Mouse (Mus musculus) ES-E14 (cell line): ENCODE data around the gene Mlec. TPM values are rescaled to one million over a fixed set of nuclear protein-coding genes. Genes with fewer than 3 reads are reported as not detected.

Experiments used
- DNase-seq: peaks from one replicate; pipeline ENCODE4 v3.0.0-alpha.2; 2013; ENCODE audit warnings: low read depth, low spot score
- H3K27ac ChIP-seq: 2 replicates; pipeline ENCODE4 v1.5.1; 2012; ENCODE audit warnings: low read depth, mild to moderate bottlenecking, low read length, moderate library complexity, mixed read lengths; ENCODE audit not compliant: poor library complexity, insufficient read depth, severe bottlenecking
- H3K36me3 ChIP-seq: 2 replicates; pipeline ENCODE4 v1.6.1; 2012; ENCODE audit warnings: mild to moderate bottlenecking, low read length, moderate library complexity, mixed read lengths; ENCODE audit not compliant: control insufficient read depth, poor library complexity, insufficient read depth, severe bottlenecking
- H3K4me1 ChIP-seq, 2 experiments: fragments of 150-350 bp in 1 of 2; sonication (generic) in 1 of 2; 2 replicates each; pipeline ENCODE4 v1.6.1; 2012; ENCODE audit warnings: low read length in 2 of 2, mild to moderate bottlenecking in 1 of 2, mixed read lengths in 1 of 2; ENCODE audit not compliant: control insufficient read depth in 2 of 2, insufficient read depth in 2 of 2, poor library complexity in 1 of 2
- H3K4me3 ChIP-seq, 2 experiments: fragments of 150-350 bp in 1 of 2; sonication (generic) in 1 of 2; 2 replicates each; pipeline ENCODE4 v1.5.1; 2012; ENCODE audit warnings: low read length in 2 of 2, low read depth in 1 of 2, mild to moderate bottlenecking in 1 of 2, mixed read lengths in 1 of 2; ENCODE audit not compliant: insufficient read depth in 1 of 2, poor library complexity in 1 of 2, severe bottlenecking in 1 of 2
- H3K9ac ChIP-seq: 2 replicates; pipeline ENCODE4 v1.6.1; 2012; ENCODE audit warnings: low read depth, mild to moderate bottlenecking, low read length, mixed read lengths; ENCODE audit not compliant: poor library complexity, insufficient read depth, severe bottlenecking
- H3K9me3 ChIP-seq: fragments of 150-350 bp; sonication (generic); 2 replicates; pipeline ENCODE4 v1.6.1; 2012; ENCODE audit warnings: low read depth, mild to moderate bottlenecking, low read length; ENCODE audit not compliant: control insufficient read depth, insufficient read depth
- CHD2 ChIP-seq: IDR thresholded peaks from 2 replicates; pipeline ENCODE4 v1.6.1; 2014; ENCODE audit warnings: mild to moderate bottlenecking, low read depth, low read length, inconsistent platforms
- HCFC1 ChIP-seq: IDR thresholded peaks from 2 replicates; pipeline ENCODE4 v1.6.1; 2012; ENCODE audit warnings: low read length, inconsistent platforms, borderline replicate concordance; ENCODE audit not compliant: insufficient read depth
- MAFK ChIP-seq: IDR thresholded peaks from 2 replicates; pipeline ENCODE4 v1.6.1; 2014; ENCODE audit warnings: mild to moderate bottlenecking, low read depth, low read length, inconsistent platforms; ENCODE audit not compliant: insufficient read depth
- ZC3H11A ChIP-seq: IDR thresholded peaks from 2 replicates; pipeline ENCODE4 v1.6.1; 2012; ENCODE audit warnings: low read depth, mild to moderate bottlenecking, inconsistent platforms, low read length, borderline replicate concordance
- ZNF384 ChIP-seq: IDR thresholded peaks from 2 replicates; pipeline ENCODE4 v1.6.1; 2012; ENCODE audit warnings: low read depth, low read length, inconsistent platforms
- in situ Hi-C, 2 experiments: fragments of 600-800 bp; cut with MboI; formaldehyde crosslinking; loops; one replicate each; pipeline ENCODE4 v1.15.1; 2025; ENCODE audit warnings: low sequenced_read_pairs in 2 of 2, inconsistent platforms in 1 of 2; ENCODE audit not compliant: unreplicated experiment in 2 of 2
- total RNA-seq: library from RNA; depleted of rRNA; stranded (reverse); fragments of 300-350 nt; gene quantifications from 2 replicates; pipeline ENCODE4 v1.2.3, GENCODE M21; 2012; rRNA removed

Gene Mlec
- 191 and 272 TPM in 2 replicates for total RNA-seq

DNA sequence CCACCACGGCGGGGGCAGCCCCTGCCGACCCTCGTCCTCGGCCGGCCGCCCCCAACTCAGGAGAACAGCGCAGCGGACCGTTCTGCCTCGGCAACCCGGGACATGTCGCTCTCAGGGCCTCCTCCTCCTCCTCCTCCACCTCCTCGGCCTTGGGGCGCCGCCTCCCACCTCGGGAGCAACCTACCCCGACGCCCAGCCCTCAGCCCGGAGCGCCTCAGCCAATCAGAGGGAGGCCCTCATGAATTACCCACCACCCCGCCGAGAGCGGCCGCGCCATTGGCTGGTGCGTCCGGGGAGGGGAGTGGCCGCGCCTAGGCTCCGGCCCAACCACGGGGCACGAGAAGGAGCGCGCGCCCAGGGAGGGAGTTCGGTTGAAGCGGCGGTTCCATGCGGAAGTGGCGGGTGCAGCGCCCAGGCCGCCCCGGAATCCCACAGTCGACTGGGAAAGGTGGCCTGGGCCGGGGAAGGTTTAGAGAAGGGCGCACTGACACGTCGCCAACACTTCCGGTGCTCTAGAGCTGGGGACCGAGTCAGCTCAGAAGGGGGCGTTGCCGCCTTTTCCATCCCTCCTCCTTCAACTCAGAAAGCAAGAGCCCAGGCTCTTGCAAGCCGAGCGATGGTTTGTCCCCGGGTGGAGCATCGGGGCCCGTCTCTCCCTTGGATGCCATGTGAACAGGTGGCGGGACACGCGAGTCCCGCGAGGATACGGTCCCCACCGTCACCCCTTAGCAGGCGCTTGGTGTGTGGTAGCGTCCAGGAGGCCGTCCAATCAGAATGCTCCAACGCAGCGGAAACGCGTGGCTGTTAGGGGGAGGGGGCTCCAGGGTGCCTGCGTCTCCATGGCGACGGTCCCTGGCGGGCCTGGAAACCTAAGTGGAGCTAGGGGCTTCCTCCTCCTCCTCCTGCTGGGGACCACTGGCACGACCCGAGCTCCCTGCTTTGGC is at the start of gene Mlec:
Mlec (minus strand) TSS at position 140 of the 944 bp plus-strand sequence.
- in situ Hi-C loops = no loop called here
- peaks cover 0 to 9% of the 10 kb centered on the region in 2 experiments for H3K4me1 ChIP-seq
- peak; percentile 97 for DNase-seq
- TF ChIP-seq ZC3H11A (no peak), HCFC1 (peak; percentile 76)
- peak within 1 kb of the TSS; percentile 90 for H3K9ac ChIP-seq
- peak within 1 kb of the TSS; percentile 87 to 89 for H3K4me3 ChIP-seq
- H3K9me3 ChIP-seq = no peaks in the 10 kb centered on the region
- H3K36me3 ChIP-seq = peaks cover 3% of the 10 kb centered on the region; the same call in 1 of the 2 replicates
- peak within 1 kb of the TSS; percentile 85 for H3K27ac ChIP-seq

DNA sequence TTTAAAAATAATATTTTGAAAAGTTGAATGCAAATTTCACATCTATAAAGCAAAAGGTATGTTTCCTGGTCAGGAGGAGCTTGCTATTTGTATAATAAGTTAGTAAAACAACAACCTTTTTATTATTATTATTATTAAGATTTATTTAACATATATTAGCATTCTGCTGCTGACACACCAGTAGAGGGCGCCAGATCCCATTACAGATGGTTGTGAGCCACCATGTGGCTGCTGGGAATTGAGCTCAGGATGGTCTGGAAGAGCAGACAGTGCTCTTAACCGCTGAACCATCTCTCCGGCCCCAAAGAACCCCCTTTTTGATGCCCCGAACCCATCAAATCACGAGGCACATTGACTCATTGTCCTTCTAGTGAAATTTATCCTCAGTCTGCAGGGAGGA is 49.3 kb upstream of the Mlec start:
- Histone ChIP-seq H3K9ac (no peak overlapping the region), H3K36me3 (no peaks in the 10 kb centered on the region), H3K9me3 (no peaks in the 10 kb centered on the region), H3K27ac (no peak overlapping the region), H3K4me1 (peaks cover 7 to 17% of the 10 kb centered on the region in 2 experiments; a peak in 3 of 4 replicates), H3K4me3 (no peak overlapping the region)
- no peak for TF ChIP-seq ZC3H11A
- TF ChIP-seq HCFC1 = no peak
- TF ChIP-seq CHD2 = no peak
- TF ChIP-seq ZNF384 = no peak
- TF ChIP-seq MAFK = no peak
- in situ Hi-C loops = no loop called here
- DNase-seq = no peak

DNA sequence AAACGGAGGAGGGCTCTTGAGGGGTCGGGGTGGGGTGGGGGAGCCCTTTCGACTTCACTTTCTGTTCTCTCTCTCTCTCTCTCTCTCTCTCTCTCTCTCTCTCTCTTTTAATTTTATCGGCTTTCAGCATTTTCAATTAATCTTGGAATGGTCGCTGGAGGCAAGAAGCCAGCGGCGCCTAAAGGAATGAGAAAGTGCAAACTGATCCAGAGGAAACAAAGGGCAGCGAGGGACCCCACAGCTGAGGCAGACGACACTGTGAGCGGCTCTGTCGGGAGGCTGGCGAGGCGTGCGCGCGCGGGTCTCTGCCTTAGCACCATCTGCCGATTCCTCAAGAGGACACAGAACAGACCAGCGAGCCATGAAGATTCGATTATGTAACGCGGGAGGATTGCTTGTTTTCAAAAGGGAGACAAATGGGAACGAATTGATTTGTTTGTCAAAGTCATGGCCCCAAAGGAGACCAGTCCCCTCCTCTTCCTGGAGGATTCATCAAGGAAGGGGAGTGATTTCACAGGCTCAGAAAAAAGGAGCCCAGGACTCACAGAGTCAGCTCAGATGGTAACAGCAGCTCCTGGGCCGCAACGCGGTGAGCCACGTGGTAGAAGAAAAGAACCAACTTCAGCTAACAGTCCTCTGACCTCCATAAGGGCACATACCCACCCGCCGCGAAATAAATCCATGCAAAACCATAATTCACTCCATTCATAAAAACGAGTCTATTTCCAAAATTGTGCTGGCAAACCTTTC is 46.8 kb upstream of the Mlec start:
- no peak for TF ChIP-seq ZNF384
- no peak for TF ChIP-seq MAFK
- TF ChIP-seq ZC3H11A = no peak
- H3K4me3 ChIP-seq = peak overlapping the region; percentile 6 to 45
- H3K27ac ChIP-seq = no peak overlapping the region; the same call in 1 of the 2 replicates
- no peaks in the 10 kb centered on the region for H3K9me3 ChIP-seq
- DNase-seq = no peak
- peaks cover 7 to 15% of the 10 kb centered on the region in 2 experiments; a peak in 3 of 4 replicates for H3K4me1 ChIP-seq
- H3K9ac ChIP-seq = peak overlapping the region; percentile 51
- in situ Hi-C loops = no loop called here
- H3K36me3 ChIP-seq = no peaks in the 10 kb centered on the region

DNA sequence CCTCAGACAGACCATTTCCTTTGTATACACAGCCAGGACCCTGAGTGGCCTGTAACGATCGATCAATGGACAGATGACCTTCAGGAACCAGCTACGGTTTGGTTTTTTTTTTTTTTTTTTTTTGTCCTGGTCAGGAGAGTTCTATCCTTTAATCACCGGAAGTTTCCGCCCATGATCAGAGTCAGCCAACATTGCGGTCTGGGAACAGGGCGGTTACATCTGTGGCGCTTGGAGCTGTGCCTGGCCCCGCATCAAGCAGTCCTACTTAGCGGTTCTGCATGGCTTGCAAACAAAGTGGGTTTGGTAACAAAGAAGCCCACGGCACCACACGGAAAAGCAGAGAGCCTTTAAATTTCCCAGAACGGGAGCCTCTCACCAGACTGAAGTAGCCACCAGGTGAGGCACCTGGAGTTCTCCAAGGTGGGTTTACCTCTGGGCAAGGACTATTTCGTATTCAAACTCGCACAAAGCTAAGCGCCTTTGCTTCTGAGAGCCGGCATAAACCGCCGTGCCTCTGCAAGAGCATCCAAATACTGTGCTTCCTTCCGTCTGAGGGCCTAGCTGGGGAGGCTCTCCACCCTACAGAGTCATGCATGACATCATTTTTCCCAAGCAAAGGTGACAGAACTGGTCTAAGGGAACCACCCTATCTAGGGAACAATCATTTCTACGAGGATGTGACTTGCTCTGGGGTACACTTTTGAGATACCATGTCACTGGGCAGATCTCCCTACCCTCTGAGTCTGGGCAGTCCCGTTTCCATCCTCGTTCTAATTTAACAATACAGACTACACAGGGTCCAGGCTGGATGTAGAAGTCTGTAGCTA is 46.0 kb upstream of the Mlec start:
- Histone ChIP-seq H3K9ac (peak overlapping the region; percentile 41; the same call in 1 of the 2 replicates), H3K4me1 (peaks cover 7 to 15% of the 10 kb centered on the region in 2 experiments; a peak in 3 of 4 replicates), H3K9me3 (no peaks in the 10 kb centered on the region), H3K27ac (peak overlapping the region; percentile 34), H3K4me3 (peak overlapping the region; percentile 6 to 45), H3K36me3 (no peaks in the 10 kb centered on the region)
- DNase-seq = peak; percentile 75
- in situ Hi-C loops = no loop called here
- TF ChIP-seq ZC3H11A = no peak
- TF ChIP-seq ZNF384 = peak; percentile 98
